Mouse (Mus musculus): ENCODE results near the gene Zbtb20. TPM values are rescaled to one million over a fixed set of nuclear protein-coding genes. Genes with fewer than 3 reads are reported as not detected.

The Zbtb20 gene
- polyA plus RNA-seq, 1 experiment: 5.9 TPM

- no peak overlapping the region for H3K4me3 ChIP-seq (ENCODE audit: control insufficient read depth, low read depth, low read length)
- H3K36me3 ChIP-seq (ENCODE audit: control insufficient read depth, insufficient read depth, low read length): no peaks in the 10 kb centered on the region
- TF ChIP-seq POLR2A (IDR thresholded peaks at IDR 0.05; ENCODE audit: control insufficient read depth, low read depth, low read length): no peak
- TF ChIP-seq CTCF (IDR thresholded peaks at IDR 0.05; ENCODE audit: control insufficient read depth, insufficient read depth, insufficient replicate concordance, low read depth, low read length): no peak
- no peaks in the 10 kb centered on the region for H3K4me1 ChIP-seq (ENCODE audit: control insufficient read depth, insufficient read depth, low read length)
- no peaks in the 10 kb centered on the region for H3K27me3 ChIP-seq (ENCODE audit: control insufficient read depth, insufficient read depth, low read length)
- H3K27ac ChIP-seq (ENCODE audit: control insufficient read depth, insufficient read depth, low read depth, low read length): no peak overlapping the region
These were observed 792.6 kb downstream of the Zbtb20 start for GRCm38 (mm10) chr16:43668294-43668693.

DNA sequence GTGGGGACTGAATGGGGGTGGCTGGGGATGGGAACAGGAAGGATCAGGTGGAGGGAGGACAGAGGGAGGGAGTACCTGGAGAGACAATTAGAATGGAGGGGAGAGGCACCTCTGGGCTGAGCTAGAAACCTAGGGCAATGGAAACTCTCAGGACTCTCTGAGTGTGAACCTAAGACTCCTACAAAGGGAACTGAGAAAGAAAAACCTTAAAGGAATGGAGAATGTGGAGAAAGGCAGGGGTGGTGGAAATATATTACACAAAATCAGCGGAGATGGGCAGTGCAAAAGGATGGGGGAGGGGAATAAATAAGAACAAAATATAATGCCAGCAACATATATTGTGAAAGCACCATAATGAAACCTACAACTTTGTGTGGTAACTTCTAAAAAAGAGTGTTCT lies 796.3 kb downstream of the Zbtb20 start:
- TF ChIP-seq CTCF (IDR thresholded peaks at IDR 0.05; ENCODE audit: control insufficient read depth, insufficient read depth, insufficient replicate concordance, low read depth, low read length) (no peak), POLR2A (IDR thresholded peaks at IDR 0.05; ENCODE audit: control insufficient read depth, low read depth, low read length) (no peak)
- no peaks in the 10 kb centered on the region for H3K4me1 ChIP-seq (ENCODE audit: control insufficient read depth, insufficient read depth, low read length)
- no peaks in the 10 kb centered on the region for H3K27me3 ChIP-seq (ENCODE audit: control insufficient read depth, insufficient read depth, low read length)
- no peak overlapping the region for H3K27ac ChIP-seq (ENCODE audit: control insufficient read depth, insufficient read depth, low read depth, low read length)
- no peak overlapping the region for H3K4me3 ChIP-seq (ENCODE audit: control insufficient read depth, low read depth, low read length)
- no peaks in the 10 kb centered on the region for H3K36me3 ChIP-seq (ENCODE audit: control insufficient read depth, insufficient read depth, low read length)

DNA sequence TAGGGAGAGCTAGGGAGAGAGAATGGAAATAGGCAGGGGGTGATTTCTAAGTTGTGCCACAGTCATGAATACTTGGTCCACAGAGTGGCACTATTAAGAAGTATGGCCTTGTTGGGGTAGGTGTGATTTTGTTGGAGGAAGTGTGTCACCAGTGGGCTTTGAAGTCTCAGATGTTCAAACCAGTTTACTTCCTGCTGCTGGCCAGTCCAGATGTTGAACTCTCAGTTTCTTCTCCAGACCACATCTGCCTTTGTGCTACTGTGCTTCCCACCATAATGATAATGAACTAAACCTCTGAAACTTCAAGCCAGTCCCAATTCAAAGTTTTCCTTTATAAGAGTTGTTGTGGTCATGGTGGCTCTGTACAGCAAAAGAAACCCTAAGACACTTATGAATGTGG lies 797.0 kb downstream of the Zbtb20 start:
- Histone ChIP-seq H3K4me1 (ENCODE audit: control insufficient read depth, insufficient read depth, low read length) (no peaks in the 10 kb centered on the region), H3K36me3 (ENCODE audit: control insufficient read depth, insufficient read depth, low read length) (no peaks in the 10 kb centered on the region), H3K27ac (ENCODE audit: control insufficient read depth, insufficient read depth, low read depth, low read length) (no peak overlapping the region), H3K27me3 (ENCODE audit: control insufficient read depth, insufficient read depth, low read length) (no peaks in the 10 kb centered on the region), H3K4me3 (ENCODE audit: control insufficient read depth, low read depth, low read length) (no peak overlapping the region)
- TF ChIP-seq POLR2A (IDR thresholded peaks at IDR 0.05; ENCODE audit: control insufficient read depth, low read depth, low read length): no peak
- TF ChIP-seq CTCF (IDR thresholded peaks at IDR 0.05; ENCODE audit: control insufficient read depth, insufficient read depth, insufficient replicate concordance, low read depth, low read length): no peak

GRCm38 (mm10) chr16:43674400-43674799 lies 798.7 kb downstream of the Zbtb20 start:
- Histone ChIP-seq H3K27me3 (ENCODE audit: control insufficient read depth, insufficient read depth, low read length) (no peaks in the 10 kb centered on the region), H3K4me3 (ENCODE audit: control insufficient read depth, low read depth, low read length) (no peak overlapping the region), H3K36me3 (ENCODE audit: control insufficient read depth, insufficient read depth, low read length) (no peaks in the 10 kb centered on the region), H3K27ac (ENCODE audit: control insufficient read depth, insufficient read depth, low read depth, low read length) (no peak overlapping the region), H3K4me1 (ENCODE audit: control insufficient read depth, insufficient read depth, low read length) (no peaks in the 10 kb centered on the region)
- TF ChIP-seq POLR2A (IDR thresholded peaks at IDR 0.05; ENCODE audit: control insufficient read depth, low read depth, low read length) (no peak), CTCF (IDR thresholded peaks at IDR 0.05; ENCODE audit: control insufficient read depth, insufficient read depth, insufficient replicate concordance, low read depth, low read length) (no peak)

- H3K4me3 ChIP-seq (ENCODE audit: control insufficient read depth, low read depth, low read length): no peak overlapping the region
- H3K27ac ChIP-seq (ENCODE audit: control insufficient read depth, insufficient read depth, low read depth, low read length): no peak overlapping the region
- no peaks in the 10 kb centered on the region for H3K36me3 ChIP-seq (ENCODE audit: control insufficient read depth, insufficient read depth, low read length)
- TF ChIP-seq POLR2A (IDR thresholded peaks at IDR 0.05; ENCODE audit: control insufficient read depth, low read depth, low read length) (no peak), CTCF (IDR thresholded peaks at IDR 0.05; ENCODE audit: control insufficient read depth, insufficient read depth, insufficient replicate concordance, low read depth, low read length) (no peak)
- no peaks in the 10 kb centered on the region for H3K27me3 ChIP-seq (ENCODE audit: control insufficient read depth, insufficient read depth, low read length)
- no peaks in the 10 kb centered on the region for H3K4me1 ChIP-seq (ENCODE audit: control insufficient read depth, insufficient read depth, low read length)
These were observed 812.3 kb downstream of the Zbtb20 start for GRCm38 (mm10) chr16:43687968-43688367.

DNA sequence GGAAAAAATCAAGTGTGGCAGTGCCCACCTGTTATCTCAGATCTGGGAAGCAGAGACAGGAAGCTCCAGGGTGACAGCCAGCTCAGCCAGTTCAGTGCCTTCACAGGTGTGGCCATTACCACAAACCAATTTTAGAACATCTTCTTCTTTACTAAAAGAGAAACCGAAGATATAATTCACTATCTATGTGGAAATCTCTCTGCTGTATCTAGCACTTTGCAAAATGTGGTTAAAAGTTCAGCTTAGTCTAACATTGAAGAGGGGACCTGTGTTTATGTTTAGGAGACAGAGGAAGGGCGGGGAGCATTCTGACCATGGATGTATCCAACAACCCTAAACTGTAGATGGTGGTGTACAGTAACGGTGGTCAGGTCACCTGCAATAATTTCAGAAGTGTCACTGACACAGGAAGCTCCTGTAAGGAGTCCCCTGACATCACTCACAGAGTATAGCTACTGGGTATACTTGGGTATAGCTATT lies 814.6 kb downstream of the Zbtb20 start:
- no peaks in the 10 kb centered on the region for H3K36me3 ChIP-seq (ENCODE audit: control insufficient read depth, insufficient read depth, low read length)
- TF ChIP-seq POLR2A (IDR thresholded peaks at IDR 0.05; ENCODE audit: control insufficient read depth, low read depth, low read length) (no peak), CTCF (IDR thresholded peaks at IDR 0.05; ENCODE audit: control insufficient read depth, insufficient read depth, insufficient replicate concordance, low read depth, low read length) (no peak)
- H3K27me3 ChIP-seq (ENCODE audit: control insufficient read depth, insufficient read depth, low read length): no peaks in the 10 kb centered on the region
- H3K4me3 ChIP-seq (ENCODE audit: control insufficient read depth, low read depth, low read length): no peak overlapping the region
- no peak overlapping the region for H3K27ac ChIP-seq (ENCODE audit: control insufficient read depth, insufficient read depth, low read depth, low read length)
- H3K4me1 ChIP-seq (ENCODE audit: control insufficient read depth, insufficient read depth, low read length): peaks cover 2% of the 10 kb centered on the region

DNA sequence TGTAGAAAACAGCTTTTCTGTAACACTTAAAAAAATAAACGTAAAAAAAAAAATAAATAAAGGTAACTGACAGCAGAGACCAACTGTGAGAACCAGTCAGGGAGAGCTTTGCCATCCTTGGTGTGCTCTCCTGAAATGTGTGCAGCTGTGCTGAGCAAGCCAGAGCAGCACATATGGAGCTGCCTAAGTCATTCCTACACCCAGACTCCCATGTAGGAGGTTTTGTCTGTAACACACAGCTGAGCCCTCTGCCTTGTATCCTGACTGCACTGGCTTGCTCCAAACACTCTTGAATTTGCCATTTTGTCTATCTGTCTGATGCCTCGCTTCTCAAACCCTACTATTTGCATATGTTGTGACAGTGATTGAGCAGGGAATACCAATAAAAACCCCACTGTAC lies 815.2 kb downstream of the Zbtb20 start:
- Histone ChIP-seq H3K4me3 (ENCODE audit: control insufficient read depth, low read depth, low read length) (no peak overlapping the region), H3K27ac (ENCODE audit: control insufficient read depth, insufficient read depth, low read depth, low read length) (no peak overlapping the region), H3K27me3 (ENCODE audit: control insufficient read depth, insufficient read depth, low read length) (no peaks in the 10 kb centered on the region), H3K36me3 (ENCODE audit: control insufficient read depth, insufficient read depth, low read length) (no peaks in the 10 kb centered on the region), H3K4me1 (ENCODE audit: control insufficient read depth, insufficient read depth, low read length) (peaks cover 2% of the 10 kb centered on the region)
- TF ChIP-seq POLR2A (IDR thresholded peaks at IDR 0.05; ENCODE audit: control insufficient read depth, low read depth, low read length): no peak
- no peak for TF ChIP-seq CTCF (IDR thresholded peaks at IDR 0.05; ENCODE audit: control insufficient read depth, insufficient read depth, insufficient replicate concordance, low read depth, low read length)

DNA sequence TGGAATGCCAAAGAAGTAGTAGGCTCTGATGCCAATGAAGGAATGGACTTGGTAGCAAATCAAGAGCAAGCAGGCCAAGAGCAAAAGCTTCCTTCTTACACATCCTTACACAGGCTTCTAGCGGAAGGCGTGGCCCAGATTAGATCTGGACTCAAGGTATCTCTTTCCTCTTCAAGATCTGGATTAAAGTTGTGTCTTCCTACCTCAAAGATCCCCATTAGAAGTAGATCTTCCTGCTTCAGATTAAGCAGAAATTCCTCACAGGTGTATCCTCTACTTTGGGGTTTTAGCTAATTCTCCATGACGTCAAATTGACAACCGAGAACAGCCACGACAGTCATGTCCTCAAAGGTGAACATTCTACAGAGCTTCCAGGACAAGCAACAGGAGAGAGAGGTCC lies 816.1 kb downstream of the Zbtb20 start:
- Histone ChIP-seq H3K36me3 (ENCODE audit: control insufficient read depth, insufficient read depth, low read length) (no peaks in the 10 kb centered on the region), H3K4me1 (ENCODE audit: control insufficient read depth, insufficient read depth, low read length) (peaks cover 2% of the 10 kb centered on the region), H3K27me3 (ENCODE audit: control insufficient read depth, insufficient read depth, low read length) (no peaks in the 10 kb centered on the region), H3K4me3 (ENCODE audit: control insufficient read depth, low read depth, low read length) (no peak overlapping the region), H3K27ac (ENCODE audit: control insufficient read depth, insufficient read depth, low read depth, low read length) (no peak overlapping the region)
- no peak for TF ChIP-seq POLR2A (IDR thresholded peaks at IDR 0.05; ENCODE audit: control insufficient read depth, low read depth, low read length)
- TF ChIP-seq CTCF (IDR thresholded peaks at IDR 0.05; ENCODE audit: control insufficient read depth, insufficient read depth, insufficient replicate concordance, low read depth, low read length): no peak
